Mouse (Mus musculus) brain, embryonic 14.5 days (tissue): ENCODE results near the gene Ddo. TPM values are rescaled to one million over a fixed set of nuclear protein-coding genes. Genes with fewer than 3 reads are reported as not detected.

ENCODE experiments used
- DNase-seq: peaks from one replicate; pipeline ENCODE4 v3.0.0-alpha.2; 2011; ENCODE audit warnings: low read depth
- CTCF ChIP-seq: fragments of 200-500 bp; IDR thresholded peaks from 2 replicates; pipeline ENCODE4 v1.5.1; 2012; ENCODE audit warnings: inconsistent platforms, mild to moderate bottlenecking, moderate library complexity, borderline replicate concordance; ENCODE audit not compliant: insufficient read depth, insufficient read length; ENCODE audit errors: extremely low read depth
- POLR2A ChIP-seq: fragments of 200-500 bp; IDR thresholded peaks from 2 replicates; pipeline ENCODE4 v1.6.1; 2012; ENCODE audit warnings: mild to moderate bottlenecking, inconsistent platforms, borderline replicate concordance; ENCODE audit not compliant: poor library complexity, insufficient read depth, insufficient read length, severe bottlenecking; ENCODE audit errors: extremely low read depth
- polyA plus RNA-seq: library from polyadenylated mRNA; depleted of rRNA; stranded (reverse); fragments of >200 nt; gene quantifications from 2 replicates; pipeline ENCODE4 v1.2.3, GENCODE M21; 2012

Ddo gene
- polyA plus RNA-seq, 1 experiment, result 0.83 TPM

DNA sequence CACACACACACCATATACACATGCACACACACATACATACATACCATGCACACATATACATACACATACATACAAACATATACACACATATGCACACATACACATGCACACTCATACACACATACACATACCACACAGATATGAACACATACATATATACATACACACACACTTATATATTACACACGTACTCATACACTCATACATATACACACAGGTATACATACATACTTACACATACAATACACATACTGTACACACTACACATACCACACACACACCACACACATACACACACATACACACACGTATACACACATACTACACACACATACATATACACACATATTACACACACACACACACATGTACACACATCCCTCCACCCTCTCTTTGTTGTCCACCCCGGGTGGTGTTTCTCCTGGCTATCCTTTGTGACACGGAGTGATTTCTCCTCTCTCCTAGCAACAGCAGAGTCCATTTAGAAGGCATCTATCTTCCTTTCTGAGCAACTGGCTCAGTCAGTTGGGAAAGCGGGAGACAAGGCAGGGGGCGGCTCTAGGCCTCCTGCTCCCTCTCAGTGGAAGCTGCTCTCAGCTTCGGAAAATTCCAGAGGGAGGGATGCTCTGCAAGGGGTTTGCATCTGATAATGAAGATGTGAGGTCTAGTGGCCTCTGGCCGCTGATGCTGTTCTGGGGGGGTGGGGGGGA is 42.9 kb downstream of the Ddo start:
- no peak for DNase-seq
- no peak for TF ChIP-seq POLR2A

DNA sequence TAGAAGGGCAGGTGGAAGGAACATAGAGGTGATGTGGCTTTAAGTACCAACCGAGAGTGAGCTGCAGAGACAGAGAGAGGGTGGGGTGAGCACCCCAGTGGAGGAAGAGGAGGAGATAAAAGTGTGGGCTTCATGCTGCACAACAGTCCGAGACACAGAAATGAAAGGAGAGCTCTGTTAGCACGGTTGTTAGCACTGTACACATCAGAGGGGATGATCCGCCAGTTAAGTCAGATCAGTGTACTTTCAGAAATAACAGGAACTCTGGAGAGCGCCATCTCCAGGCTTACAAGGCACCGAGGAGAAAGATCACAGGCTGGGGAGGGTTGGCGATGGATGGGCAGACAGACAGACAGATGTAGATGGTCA is 43.5 kb downstream of the Ddo start:
- DNase-seq, result no peak
- TF ChIP-seq CTCF (no peak), POLR2A (no peak)

GRCm38 (mm10) chr10:40674151-40674550 is 44.3 kb downstream of the Ddo start:
- no peak for DNase-seq
- TF ChIP-seq POLR2A (no peak), CTCF (no peak)

DNA sequence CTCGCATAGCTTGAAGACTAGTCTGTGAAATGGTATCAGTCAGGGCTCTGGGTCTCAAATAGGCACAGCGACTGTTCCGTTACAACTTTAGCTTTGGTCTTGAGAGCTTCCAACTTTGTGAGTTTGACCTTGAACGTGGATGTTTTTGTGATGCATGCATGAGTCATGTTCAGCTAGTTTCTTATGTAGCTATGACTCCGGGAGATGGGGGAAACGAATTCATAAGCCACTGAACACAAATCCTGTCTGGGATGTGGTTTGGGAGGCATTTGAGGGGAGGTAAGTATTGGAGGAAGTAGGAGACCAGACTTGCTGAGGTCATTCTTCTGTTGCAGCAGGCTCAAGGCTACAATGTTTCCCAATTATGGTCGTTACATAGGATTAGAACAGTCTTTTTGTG is 46.1 kb downstream of the Ddo start:
- DNase-seq, result no peak
- TF ChIP-seq CTCF (no peak), POLR2A (no peak)

DNA sequence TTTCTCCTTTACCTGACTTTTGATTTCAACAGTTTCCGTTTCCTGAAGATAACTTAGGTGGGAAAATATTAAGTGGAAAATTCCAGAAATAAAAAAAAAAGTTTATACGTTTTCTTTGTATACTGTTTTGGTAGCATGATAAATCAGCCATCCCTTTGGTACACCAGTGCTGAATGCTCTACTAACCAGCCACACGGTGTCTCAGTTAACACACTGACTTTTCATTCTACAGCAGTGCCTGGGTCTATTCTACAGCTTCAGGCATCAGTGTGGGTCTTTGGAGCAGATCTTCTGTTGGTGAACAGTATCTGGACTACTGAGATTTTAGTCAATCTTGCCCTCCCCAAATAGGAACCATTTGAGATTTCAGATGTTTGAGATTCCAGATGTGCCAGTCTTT is 48.7 kb downstream of the Ddo start:
- DNase-seq, result no peak
- TF ChIP-seq POLR2A (no peak), CTCF (no peak)

GRCm38 (mm10) chr10:40682470-40682869 is 52.7 kb downstream of the Ddo start:
- TF ChIP-seq CTCF (no peak), POLR2A (no peak)

DNA sequence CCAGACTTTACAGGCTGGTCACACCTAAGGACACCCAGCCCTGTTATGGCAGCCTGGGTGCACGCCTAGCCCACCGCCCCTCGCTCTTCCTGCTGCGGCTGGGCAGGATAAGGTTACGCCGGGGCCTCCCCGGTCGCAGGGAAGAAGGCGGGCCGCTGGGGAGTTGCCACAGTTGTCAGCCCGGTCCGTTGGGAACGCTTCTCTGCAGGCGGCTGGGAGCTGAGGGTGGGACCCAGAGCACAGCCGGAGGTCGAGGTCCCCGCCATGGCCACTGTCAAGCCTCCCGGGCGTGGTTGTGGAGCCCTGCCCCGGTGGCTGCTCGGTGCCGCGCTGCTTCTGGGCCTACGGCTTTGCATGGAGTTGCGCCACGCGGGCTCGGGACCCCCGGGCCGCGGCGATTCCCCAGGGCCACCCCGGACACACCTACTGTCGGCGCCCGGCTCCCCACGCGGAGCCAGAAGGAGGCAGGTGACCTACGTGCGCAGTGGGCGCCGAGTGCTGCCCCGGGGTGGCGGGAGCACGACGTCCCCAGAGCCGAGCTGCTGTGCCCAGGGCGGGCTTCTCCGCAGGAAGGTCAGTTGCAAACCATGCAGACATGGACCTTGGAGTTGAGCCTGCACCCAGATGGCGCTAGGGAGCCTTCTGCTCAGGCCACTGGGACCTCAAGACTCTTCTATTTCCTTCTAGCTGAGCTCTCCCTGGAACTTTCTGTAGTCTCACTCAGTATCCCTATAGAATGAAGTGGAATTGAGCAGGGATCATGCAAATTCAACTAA is 53.5 kb downstream of the Ddo start, which contains the start of gene Mettl24:
Gene Mettl24 (plus strand): TSS at position 191 of the 776 bp plus-strand sequence.
- TF ChIP-seq POLR2A (0 out of 2 replicates have a peak, but pooled peaks have one; percentile 12), CTCF (peak; percentile 61)
- DNase-seq, result peak; percentile 83

More at GRCm38 (mm10) chr10:40682470-40682869, 52.7 kb downstream of the Ddo start:
- peak; percentile 41 for DNase-seq

DNA sequence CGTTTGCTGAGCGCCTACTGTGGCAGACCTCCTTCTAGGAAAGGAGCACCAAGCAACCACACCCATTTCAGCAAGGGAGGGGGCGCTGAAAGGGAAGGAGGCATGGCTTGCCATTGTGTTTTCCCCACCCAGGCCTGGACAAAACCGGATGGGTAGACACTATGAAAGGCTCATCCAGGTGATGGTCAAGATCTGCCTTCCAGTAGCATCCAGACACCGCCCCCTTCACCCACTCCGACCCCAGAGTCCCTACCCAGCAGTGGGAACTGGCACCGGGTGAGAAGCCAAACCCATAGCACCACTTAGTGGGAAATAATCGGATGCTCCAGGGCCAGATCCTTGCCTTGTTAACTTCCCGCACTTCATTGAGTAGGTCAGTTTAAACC is 54.0 kb downstream of the Ddo start:
- TF ChIP-seq CTCF, result no peak
- no peak for TF ChIP-seq POLR2A
- DNase-seq, result no peak

DNA sequence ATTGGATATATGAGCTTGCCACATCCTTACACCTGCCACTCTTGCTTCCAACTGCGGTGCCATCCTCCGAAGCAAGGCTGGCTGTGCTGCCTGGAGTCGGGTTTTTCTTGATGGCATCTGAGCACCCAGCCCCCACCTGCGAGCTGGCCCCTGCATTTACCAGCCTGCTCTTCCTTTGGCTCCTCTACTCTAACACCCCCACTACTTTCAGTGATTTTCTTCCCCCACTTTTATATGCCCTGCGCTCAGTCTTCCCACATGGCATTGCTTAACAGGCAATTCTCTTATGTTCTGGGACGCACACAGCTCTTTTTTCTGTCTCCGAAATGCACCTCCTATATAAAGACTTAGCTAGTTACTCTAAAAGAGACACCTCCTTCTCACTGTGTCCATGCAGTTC is 54.5 kb downstream of the Ddo start:
- no peak for TF ChIP-seq POLR2A
- TF ChIP-seq CTCF, result no peak
- no peak for DNase-seq

- TF ChIP-seq POLR2A (no peak), CTCF (no peak)
- DNase-seq, result no peak
Measured at GRCm38 (mm10) chr10:40685641-40686040, 55.8 kb downstream of the Ddo start.

- TF ChIP-seq CTCF (no peak), POLR2A (no peak)
- no peak for DNase-seq
Measured at GRCm38 (mm10) chr10:40686976-40687375, 57.2 kb downstream of the Ddo start.

- DNase-seq, result no peak
- TF ChIP-seq CTCF (no peak), POLR2A (no peak)
Measured at GRCm38 (mm10) chr10:40687407-40687806, 57.6 kb downstream of the Ddo start.

- TF ChIP-seq CTCF, result no peak
- TF ChIP-seq POLR2A, result no peak
- no peak for DNase-seq
Measured at GRCm38 (mm10) chr10:40688266-40688665, 58.5 kb downstream of the Ddo start.

DNA sequence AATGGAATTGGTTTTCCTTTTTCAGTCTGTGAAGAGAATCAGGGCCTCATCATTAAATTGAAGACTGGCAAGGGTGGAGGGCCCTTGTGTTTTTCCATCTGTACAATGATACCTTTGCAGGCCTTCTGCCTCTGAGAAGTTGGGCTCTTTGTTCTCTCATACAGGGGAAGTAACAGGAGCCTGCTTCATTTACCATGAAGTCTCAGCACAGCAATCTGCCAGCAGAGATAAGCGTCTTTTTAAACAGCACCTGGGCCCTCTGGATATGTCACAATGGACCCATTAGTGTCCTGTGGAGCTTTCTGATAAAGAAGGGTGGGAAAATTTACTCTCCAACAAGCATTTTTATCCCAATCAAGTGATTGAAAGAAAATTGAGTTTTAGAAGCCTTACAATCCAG is 59.1 kb downstream of the Ddo start:
- TF ChIP-seq CTCF (no peak), POLR2A (no peak)
- DNase-seq, result peak; percentile 62
